Mouse (Mus musculus) kidney, postnatal 0 days (tissue): ENCODE measurements around the gene Flnb. TPM values are rescaled to one million over a fixed set of nuclear protein-coding genes. Genes with fewer than 3 reads are reported as not detected.

ENCODE experiments used
- ATAC-seq: fragments of 200-750 bp; cut with Nextera tagmentation; replicated peaks from 2 replicates; pipeline ENCODE4 v1.8.0; 2017; ENCODE audit warnings: low read depth, moderate number of reproducible peaks, moderate TSS enrichment, moderate library complexity; ENCODE audit not compliant: low FRiP score
- DNase-seq: peaks from one replicate; pipeline ENCODE4 v3.0.0-alpha.2; 2016; ENCODE audit warnings: low spot score
- H3K27ac ChIP-seq: fragments of 300-500 bp; sonication (generic); 2 replicates; pipeline ENCODE4 v1.5.1; 2014; ENCODE audit warnings: mild to moderate bottlenecking
- H3K27me3 ChIP-seq: fragments of 300-500 bp; sonication (generic); 2 replicates; pipeline ENCODE4 v1.6.1; 2014; ENCODE audit warnings: low read length, mixed read lengths; ENCODE audit not compliant: insufficient read depth
- H3K36me3 ChIP-seq: fragments of 300-500 bp; sonication (generic); 2 replicates; pipeline ENCODE4 v1.6.1; 2014; ENCODE audit warnings: low read length, mixed read lengths; ENCODE audit not compliant: insufficient read depth
- H3K4me1 ChIP-seq: fragments of 300-500 bp; sonication (generic); replicated peaks from 2 replicates; pipeline ENCODE4 v1.6.1; 2014; ENCODE audit warnings: antibody characterized with exemption, low read length, mixed read lengths; ENCODE audit not compliant: insufficient read depth
- H3K4me2 ChIP-seq: fragments of 300-500 bp; sonication (generic); 2 replicates; pipeline ENCODE4 v1.6.1; 2014; ENCODE audit warnings: mild to moderate bottlenecking, low read length, moderate library complexity, mixed read lengths
- H3K4me3 ChIP-seq: fragments of 300-500 bp; sonication (generic); replicated peaks from 2 replicates; pipeline ENCODE4 v1.5.1; 2014; ENCODE audit warnings: low read depth, low read length
- H3K9ac ChIP-seq: fragments of 300-500 bp; sonication (generic); 2 replicates; pipeline ENCODE4 v1.6.1; 2014; ENCODE audit warnings: low read depth, low read length
- H3K9me3 ChIP-seq: fragments of 300-500 bp; sonication (generic); replicated peaks from 2 replicates; pipeline ENCODE4 v1.6.1; 2016; ENCODE audit warnings: low read length, inconsistent platforms, mixed read lengths
- CTCF ChIP-seq: IDR thresholded peaks from 2 replicates; pipeline ENCODE4 v1.5.1; 2016; ENCODE audit warnings: antibody characterized with exemption, low read depth, mild to moderate bottlenecking, moderate library complexity
- WGBS: fragments of 180-500 bp; shearing (Covaris S2); extraction: QIAGEN DNeasy Blood & Tissue Kit; methylation state at CpG from one replicate; pipeline ENCODE4 v1.1.7; 2014; 5-methylcytosine and 5-hydroxymethylcytosine counted together
- polyA plus RNA-seq: library from polyadenylated mRNA; unstranded; fragments of >200 nt; fragmentation: Nextera tagmentation; extraction: Ambion mirVana; gene quantifications from 2 replicates; pipeline ENCODE4 v1.2.1, GENCODE M21; 2015

Gene Flnb
- polyA plus RNA-seq, 1 experiment from 2014 or later: 10.7 TPM

GRCm38 (mm10) chr14:7961714-7962113 is 144.0 kb downstream of the Flnb start:
- Histone ChIP-seq H3K4me1 (no peaks in the 10 kb centered on the region), H3K27me3 (no peaks in the 10 kb centered on the region), H3K36me3 (no peaks in the 10 kb centered on the region), H3K27ac (no peak overlapping the region), H3K9ac (no peak overlapping the region), H3K9me3 (no peaks in the 10 kb centered on the region), H3K4me3 (no peak overlapping the region), H3K4me2 (no peak overlapping the region)
- WGBS: 44% methylated on average over 5 of the region's 5 CpGs
- TF ChIP-seq CTCF: no peak
- no peak for DNase-seq
- ATAC-seq: no peak

GRCm38 (mm10) chr14:7962626-7963025 is 144.9 kb downstream of the Flnb start:
- H3K4me1 ChIP-seq: no peaks in the 10 kb centered on the region
- H3K4me2 ChIP-seq: no peak overlapping the region
- ATAC-seq (no peak), DNase-seq (no peak)
- no peak overlapping the region for H3K27ac ChIP-seq
- no peaks in the 10 kb centered on the region for H3K36me3 ChIP-seq
- no peaks in the 10 kb centered on the region for H3K9me3 ChIP-seq
- no peak for TF ChIP-seq CTCF
- H3K4me3 ChIP-seq: no peak overlapping the region
- no peak overlapping the region for H3K9ac ChIP-seq
- no peaks in the 10 kb centered on the region for H3K27me3 ChIP-seq
- WGBS: 84% methylated on average over 2 of the region's 2 CpGs

GRCm38 (mm10) chr14:7963160-7963559 is 145.4 kb downstream of the Flnb start:
- DNase-seq (no peak), ATAC-seq (no peak)
- Histone ChIP-seq H3K4me3 (no peak overlapping the region), H3K36me3 (no peaks in the 10 kb centered on the region), H3K9ac (no peak overlapping the region), H3K27ac (no peak overlapping the region), H3K4me1 (no peaks in the 10 kb centered on the region), H3K9me3 (no peaks in the 10 kb centered on the region), H3K4me2 (no peak overlapping the region), H3K27me3 (no peaks in the 10 kb centered on the region)
- WGBS: 57% methylated on average over 7 of the region's 7 CpGs
- TF ChIP-seq CTCF: no peak

GRCm38 (mm10) chr14:7964219-7964889 is 146.6 kb downstream of the Flnb start:
- peak; percentile 86 for DNase-seq
- WGBS: 53% methylated on average over 11 of the region's 11 CpGs
- H3K36me3 ChIP-seq: no peaks in the 10 kb centered on the region

GRCm38 (mm10) chr14:7971889-7972493 is 154.2 kb downstream of the Flnb start:
- Histone ChIP-seq H3K27me3 (no peaks in the 10 kb centered on the region), H3K4me2 (no peak overlapping the region), H3K27ac (no peak overlapping the region), H3K9me3 (no peaks in the 10 kb centered on the region), H3K9ac (no peak overlapping the region), H3K4me3 (no peak overlapping the region), H3K4me1 (no peaks in the 10 kb centered on the region), H3K36me3 (no peaks in the 10 kb centered on the region)
- ATAC-seq (no peak), DNase-seq (no peak)
- 55% methylated on average over 10 of the region's 10 CpGs for WGBS
- no peak for TF ChIP-seq CTCF

More at GRCm38 (mm10) chr14:7964219-7964889, 146.6 kb downstream of the Flnb start:
- Histone ChIP-seq H3K9me3 (no peaks in the 10 kb centered on the region), H3K9ac (no peak overlapping the region), H3K27ac (no peak overlapping the region), H3K4me2 (no peak overlapping the region), H3K4me3 (no peak overlapping the region), H3K4me1 (no peaks in the 10 kb centered on the region), H3K27me3 (no peaks in the 10 kb centered on the region)
- ATAC-seq: peak; percentile 62
- peak; percentile 91 for TF ChIP-seq CTCF

GRCm38 (mm10) chr14:7974643-7975042 is 156.9 kb downstream of the Flnb start:
- Histone ChIP-seq H3K27me3 (no peaks in the 10 kb centered on the region), H3K4me1 (no peaks in the 10 kb centered on the region), H3K9ac (no peak overlapping the region), H3K4me3 (no peak overlapping the region), H3K4me2 (no peak overlapping the region), H3K36me3 (no peaks in the 10 kb centered on the region), H3K27ac (no peak overlapping the region), H3K9me3 (no peaks in the 10 kb centered on the region)
- no peak for DNase-seq
- TF ChIP-seq CTCF: no peak
- no peak for ATAC-seq
- 90% methylated on average over 1 of the region's 1 CpGs for WGBS
